Mouse (Mus musculus) olfactory bulb, adult 2 months (tissue): ENCODE measurements around the gene Slc25a25. TPM values are rescaled to one million over a fixed set of nuclear protein-coding genes. Genes with fewer than 3 reads are reported as not detected.
"Not testable (repeated sequence)": the region's sequence is repeated elsewhere in the genome, so short reads cannot be mapped to it uniquely, and the experiment has no call there.

Source experiments
- H3K27ac ChIP-seq: fragments of 200-500 bp; 2 replicates; pipeline ENCODE4 v1.5.1; 2012; ENCODE audit warnings: low read depth, low read length; ENCODE audit not compliant: insufficient read depth
- H3K4me1 ChIP-seq: fragments of 200-500 bp; 2 replicates; pipeline ENCODE4 v1.6.1; 2012; ENCODE audit warnings: low read length; ENCODE audit not compliant: control insufficient read depth, insufficient read depth
- H3K4me3 ChIP-seq: fragments of 200-500 bp; 2 replicates; pipeline ENCODE4 v1.5.1; 2012; ENCODE audit warnings: mild to moderate bottlenecking, low read depth, low read length, moderate library complexity; ENCODE audit not compliant: insufficient read depth
- CTCF ChIP-seq: fragments of 200-500 bp; IDR thresholded peaks from 2 replicates; pipeline ENCODE4 v1.5.1; 2012; ENCODE audit warnings: low read depth, mild to moderate bottlenecking, low read length, moderate library complexity; ENCODE audit not compliant: insufficient read depth
- POLR2A ChIP-seq: fragments of 200-500 bp; IDR thresholded peaks from 2 replicates; pipeline ENCODE4 v1.6.1; 2012; ENCODE audit warnings: mild to moderate bottlenecking, low read depth, low read length, moderate library complexity; ENCODE audit not compliant: insufficient read depth
- WGBS: fragments of 180-500 bp; shearing (Covaris S2); methylation state at CpG from one replicate; pipeline ENCODE4 v1.1.7; 2018; 5-methylcytosine and 5-hydroxymethylcytosine counted together
- polyA plus RNA-seq: library from polyadenylated mRNA; stranded (reverse); fragments of >200 nt; gene quantifications from 2 replicates; pipeline ENCODE4 v1.2.4, GENCODE M21; 2012; ENCODE audit warnings: low replicate concordance; ENCODE audit not compliant: missing spikeins, insufficient read depth, insufficient read length

Slc25a25 gene
- 221 TPM in 1 of 2 replicates, not detected in the other for polyA plus RNA-seq

DNA sequence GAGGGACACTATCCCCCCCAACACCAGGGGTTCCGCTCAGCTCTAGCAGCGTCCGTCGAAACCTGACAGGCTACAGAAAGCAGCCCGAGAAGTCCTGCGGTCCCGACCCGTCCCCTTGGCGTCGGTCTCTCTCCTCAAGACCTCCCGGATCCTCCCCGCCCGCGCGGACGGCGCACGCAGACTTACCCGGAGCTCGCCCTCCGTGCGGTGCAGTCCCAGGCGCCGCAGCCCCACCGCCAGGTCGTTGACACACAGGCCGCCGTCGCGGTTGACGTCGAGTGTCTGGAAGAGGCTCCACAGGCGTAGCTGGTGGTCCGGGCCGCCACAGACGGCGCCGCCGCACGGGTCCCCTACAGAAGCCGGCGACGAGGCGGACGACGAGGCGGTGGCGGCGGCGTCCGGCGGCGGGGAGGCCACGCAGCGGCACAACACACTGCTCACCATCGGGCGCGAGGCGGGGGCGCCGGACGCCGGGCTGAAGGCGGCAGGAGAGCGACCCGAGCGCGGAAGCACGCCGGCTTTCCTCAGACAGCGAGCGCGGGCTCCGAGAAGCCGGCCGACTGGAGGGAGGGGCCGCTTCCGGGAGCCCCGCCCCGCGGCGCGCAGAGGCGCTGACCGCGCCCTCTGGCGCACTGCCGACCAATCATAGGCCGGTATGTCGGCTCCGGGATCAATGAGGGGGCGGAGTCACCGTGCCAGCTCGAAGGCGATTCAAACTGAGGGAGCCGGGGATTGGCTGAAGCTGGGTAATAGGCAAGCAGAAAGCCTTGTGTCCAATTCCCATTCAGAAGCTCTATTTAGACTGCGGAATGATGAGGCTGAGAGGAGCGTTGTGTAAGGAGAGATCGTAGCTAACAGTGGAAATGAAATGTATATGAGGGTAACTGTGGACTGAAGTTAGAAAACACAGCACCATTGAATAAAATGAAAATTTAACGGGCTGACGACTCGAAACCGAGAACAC is at the start of gene Slc25a25:
Gene Slc25a25, minus strand, starts transcription at position 565 of the 964 bp plus-strand sequence.
- peak within 1 kb of the TSS; percentile 98 for H3K27ac ChIP-seq
- H3K4me3 ChIP-seq = peak within 1 kb of the TSS; percentile 62
- H3K4me1 ChIP-seq = peaks cover 19% of the 10 kb centered on the region
- under 1% methylated on average over 103 of the region's 103 CpGs for WGBS
- TF ChIP-seq POLR2A = peak; percentile 76
- no peak for TF ChIP-seq CTCF

DNA sequence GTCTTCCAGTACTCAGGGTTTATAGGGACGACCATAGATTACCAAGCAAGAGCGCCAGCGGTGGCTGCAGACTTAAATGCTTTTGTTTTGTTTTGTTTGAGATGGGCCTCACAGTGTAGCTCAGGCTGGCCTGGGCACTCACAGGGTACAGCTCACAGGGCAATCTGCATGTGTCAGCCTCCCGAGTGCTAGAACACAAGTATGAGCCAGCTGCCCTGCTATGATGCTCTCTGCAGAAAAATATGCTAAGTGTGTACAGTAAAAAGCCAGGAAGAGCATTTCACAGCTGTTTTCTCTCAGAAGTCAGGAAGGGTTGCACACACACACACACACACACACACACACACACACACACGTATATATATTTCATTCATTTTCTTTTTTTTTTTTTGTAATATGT is 49.2 kb upstream of the Slc25a25 start:
- Histone ChIP-seq H3K4me1 (peaks cover under 1% of the 10 kb centered on the region; the same call in 1 of the 2 replicates), H3K4me3 (no peak overlapping the region), H3K27ac (no peak overlapping the region)
- 74% methylated on average over 5 of the region's 5 CpGs for WGBS
- TF ChIP-seq POLR2A (no peak), CTCF (no peak)

DNA sequence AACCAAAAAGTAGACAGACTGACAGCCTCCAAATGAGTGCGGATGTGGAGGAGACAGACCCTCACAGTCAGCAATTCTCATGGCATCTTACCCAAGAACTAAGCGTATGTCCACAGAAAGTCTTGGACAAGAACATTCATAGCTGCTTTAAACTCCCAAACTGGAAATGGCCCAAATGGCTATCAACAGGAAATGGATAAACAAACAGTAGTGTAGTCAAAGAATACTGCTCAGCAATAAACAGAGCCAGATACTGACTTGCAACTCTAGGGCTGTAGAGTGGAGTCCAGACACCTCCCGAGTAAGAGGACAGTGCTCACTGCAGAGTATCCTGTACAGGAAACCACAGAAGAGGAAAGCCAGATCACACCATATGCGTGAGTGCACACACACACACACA is 48.1 kb upstream of the Slc25a25 start:
- 80% methylated on average over 4 of the region's 4 CpGs for WGBS
- Histone ChIP-seq H3K4me1 (peaks cover 2% of the 10 kb centered on the region; the same call in 1 of the 2 replicates), H3K4me3 (no peak overlapping the region), H3K27ac (no peak overlapping the region)
- TF ChIP-seq CTCF (no peak), POLR2A (no peak)

DNA sequence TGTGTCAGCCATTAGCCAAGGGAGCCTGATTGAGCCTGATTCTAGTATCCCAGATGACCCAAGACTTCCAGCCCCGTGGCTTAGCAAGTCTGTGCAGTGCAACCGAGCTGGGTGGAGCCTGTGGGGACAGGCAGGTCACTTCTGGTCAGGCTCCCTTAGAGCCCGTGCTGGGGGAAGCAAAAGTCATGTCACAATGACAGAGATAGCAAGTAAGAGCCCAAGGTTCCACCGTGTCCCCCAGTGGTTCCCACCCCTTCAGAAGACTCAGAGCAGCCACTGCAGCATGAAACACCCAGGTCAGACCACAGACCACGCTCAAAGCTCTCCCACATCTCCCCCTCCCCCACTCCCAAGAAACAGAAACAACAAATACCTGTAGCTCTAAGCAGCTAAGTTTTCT is 44.9 kb upstream of the Slc25a25 start:
- H3K4me3 ChIP-seq = no peak overlapping the region
- TF ChIP-seq CTCF = no peak
- no peak for TF ChIP-seq POLR2A
- no peak overlapping the region for H3K27ac ChIP-seq
- 68% methylated on average over 5 of the region's 5 CpGs for WGBS
- 0 out of 2 replicates have a peak, but pooled peaks cover 2% of the 10 kb centered on the region for H3K4me1 ChIP-seq

DNA sequence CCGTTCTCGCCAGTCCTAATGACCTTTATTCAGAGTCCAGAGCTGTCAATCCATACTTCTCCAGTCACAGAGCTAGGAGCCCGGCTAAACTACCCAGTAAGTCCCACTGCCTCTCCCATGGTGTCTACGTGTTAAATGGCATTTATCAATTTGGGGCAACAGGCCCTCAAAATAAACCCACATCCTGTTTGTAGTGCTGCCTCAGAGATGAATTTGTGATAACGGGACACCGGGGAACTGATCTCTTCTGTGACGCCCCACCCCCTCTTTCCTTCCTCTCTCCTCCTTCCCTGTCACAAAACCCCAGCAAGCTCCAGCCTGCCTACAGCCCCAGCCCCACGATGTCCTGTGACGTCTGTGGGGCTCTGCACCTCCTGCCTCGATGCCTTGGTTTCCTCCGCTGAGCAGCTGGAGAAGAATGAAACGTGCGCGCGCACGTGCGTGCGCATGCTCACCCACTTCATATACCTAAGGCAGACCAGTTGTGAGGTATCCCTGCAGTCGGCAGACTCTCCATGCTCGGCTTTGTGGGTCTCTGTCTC is 44.0 kb upstream of the Slc25a25 start:
- Histone ChIP-seq H3K4me1 (0 out of 2 replicates have a peak, but pooled peaks cover 2% of the 10 kb centered on the region), H3K4me3 (no peak overlapping the region), H3K27ac (no peak overlapping the region)
- TF ChIP-seq POLR2A = no peak
- TF ChIP-seq CTCF = no peak
- WGBS = 81% methylated on average over 20 of the region's 20 CpGs

DNA sequence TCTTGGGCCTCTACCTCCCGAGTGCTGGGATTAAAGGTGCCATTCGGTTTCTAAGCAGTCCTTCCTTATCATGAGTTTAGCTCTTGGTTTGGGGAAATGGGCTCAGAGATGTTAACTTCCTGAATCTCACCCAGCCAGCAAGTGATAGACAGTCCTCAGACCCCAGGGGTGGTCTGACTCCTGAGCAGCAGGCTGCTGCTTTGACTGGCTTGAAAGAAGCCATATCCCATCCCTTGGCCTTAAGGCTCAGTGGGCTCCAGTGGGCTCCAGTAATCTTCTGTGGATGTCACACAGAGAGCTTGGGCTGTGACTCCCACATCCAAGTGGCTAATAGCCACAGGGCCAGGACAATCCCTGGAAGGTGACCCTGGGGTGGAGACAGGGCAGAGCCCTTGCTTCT is 43.3 kb upstream of the Slc25a25 start:
- Histone ChIP-seq H3K27ac (no peak overlapping the region), H3K4me3 (no peak overlapping the region), H3K4me1 (0 out of 2 replicates have a peak, but pooled peaks cover 2% of the 10 kb centered on the region)
- WGBS = 64% methylated on average over 2 of the region's 2 CpGs
- TF ChIP-seq POLR2A = no peak
- no peak for TF ChIP-seq CTCF

DNA sequence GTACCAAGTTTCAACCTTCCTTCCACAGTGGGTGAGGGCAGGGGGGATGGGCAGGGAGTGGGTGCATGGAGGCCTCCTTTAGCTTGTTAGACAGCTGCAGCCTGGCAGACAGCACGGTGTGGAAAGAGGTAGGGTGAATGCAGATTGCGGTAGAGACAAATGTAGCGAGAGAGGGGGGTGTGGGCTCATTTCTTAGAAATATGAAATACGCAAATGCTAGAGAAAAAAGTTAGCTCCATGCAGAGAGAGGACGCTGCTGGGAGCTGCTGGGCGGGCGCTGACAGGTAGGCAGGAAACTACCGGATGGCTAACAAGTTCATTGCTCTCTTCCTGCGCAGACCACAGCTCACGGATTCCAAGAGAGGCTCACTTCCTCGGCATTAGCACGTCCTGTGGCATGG is 42.1 kb upstream of the Slc25a25 start:
- no peak overlapping the region; the same call in 1 of the 2 replicates for H3K27ac ChIP-seq
- 81% methylated on average over 12 of the region's 12 CpGs for WGBS

DNA sequence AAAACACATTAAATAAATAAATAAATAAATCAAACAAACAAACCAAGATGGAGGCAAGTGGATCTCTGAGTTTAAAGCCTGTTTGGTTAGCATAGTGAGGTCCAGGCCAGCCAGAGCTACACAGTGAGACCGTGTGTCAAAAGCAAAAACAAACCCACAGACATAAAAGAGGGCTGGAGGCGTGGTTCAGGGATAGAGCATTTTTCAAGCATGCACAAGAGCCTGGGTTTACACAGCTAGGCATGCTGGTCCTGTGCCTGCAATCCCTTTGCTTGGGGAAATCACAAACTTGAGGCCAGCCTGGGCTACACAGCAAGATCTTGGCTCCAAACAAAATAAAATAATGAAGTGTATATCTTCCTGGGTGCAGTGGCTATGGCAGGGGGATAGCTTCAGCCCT is 41.4 kb upstream of the Slc25a25 start:
- Histone ChIP-seq H3K27ac (no peak overlapping the region), H3K4me3 (no peak overlapping the region), H3K4me1 (peaks cover 2% of the 10 kb centered on the region; the same call in 1 of the 2 replicates)
- 76% methylated on average over 2 of the region's 2 CpGs for WGBS
- TF ChIP-seq POLR2A (no peak), CTCF (no peak)

More for the DNA sequence above, 42.1 kb upstream of the Slc25a25 start:
- Histone ChIP-seq H3K4me3 (no peak overlapping the region), H3K4me1 (peaks cover 2% of the 10 kb centered on the region; the same call in 1 of the 2 replicates)
- TF ChIP-seq CTCF (no peak), POLR2A (no peak)

DNA sequence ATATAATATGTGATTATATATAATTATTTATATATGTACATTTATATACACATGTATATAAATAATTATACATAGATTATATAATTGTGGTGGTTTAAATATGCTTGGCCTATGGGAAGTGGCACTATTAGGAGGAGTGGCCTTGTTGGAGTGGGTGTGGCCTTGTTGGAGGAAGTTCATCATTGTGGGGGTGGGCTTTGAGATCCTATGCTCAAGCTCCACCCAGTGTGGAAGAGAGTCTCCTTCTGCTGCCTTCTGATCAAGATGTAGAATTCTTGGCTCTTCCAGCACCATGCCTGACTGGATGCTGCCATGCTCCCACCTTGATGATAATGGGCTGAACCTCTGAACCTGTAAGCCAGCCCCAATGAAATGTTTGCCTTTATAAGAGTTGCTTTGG is 39.5 kb upstream of the Slc25a25 start:
- H3K4me3 ChIP-seq, H3K4me1 ChIP-seq, H3K27ac ChIP-seq: not testable (repeated sequence)
